Mouse (Mus musculus): ENCODE data around the gene Mgat4b. TPM values are rescaled to one million over a fixed set of nuclear protein-coding genes. Genes with fewer than 3 reads are reported as not detected.

The Mgat4b gene
- polyA plus RNA-seq, 1 experiment = 20.8 TPM

DNA sequence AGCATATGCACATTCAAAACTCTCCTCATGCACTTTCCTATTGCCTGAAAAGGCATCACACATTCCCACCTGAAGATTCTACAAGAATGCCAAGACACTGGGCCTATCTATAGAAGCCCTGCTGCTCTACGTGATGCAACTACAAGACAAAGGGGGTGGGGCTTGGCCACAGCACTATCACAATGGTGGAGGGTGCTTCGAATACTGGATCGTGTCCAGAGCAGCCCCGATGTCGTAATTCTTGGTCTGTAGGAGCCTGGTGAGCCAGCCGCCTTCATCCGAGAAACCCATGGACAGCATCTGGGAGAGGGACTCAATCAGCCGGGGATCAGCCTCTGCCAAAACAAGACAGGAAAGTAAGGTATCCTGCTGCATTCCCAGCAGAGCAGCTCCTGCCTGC is 10.1 kb upstream of the Mgat4b start:
- Histone ChIP-seq H3K27me3 (ENCODE audit: control insufficient read depth, insufficient read depth, low read length) (no peaks in the 10 kb centered on the region), H3K4me1 (ENCODE audit: control insufficient read depth, insufficient read depth, low read length) (no peaks in the 10 kb centered on the region), H3K36me3 (ENCODE audit: control insufficient read depth, insufficient read depth, low read length) (peaks cover 2% of the 10 kb centered on the region), H3K4me3 (ENCODE audit: control insufficient read depth, low read depth, low read length) (no peak overlapping the region), H3K27ac (ENCODE audit: control insufficient read depth, insufficient read depth, low read depth, low read length) (no peak overlapping the region)
- no peak for TF ChIP-seq POLR2A (IDR thresholded peaks at IDR 0.05; ENCODE audit: control insufficient read depth, low read depth, low read length)
- TF ChIP-seq CTCF (IDR thresholded peaks at IDR 0.05; ENCODE audit: control insufficient read depth, insufficient read depth, insufficient replicate concordance, low read depth, low read length) = no peak

GRCm38 (mm10) chr11:50201590-50201989 is 9.1 kb upstream of the Mgat4b start:
- no peaks in the 10 kb centered on the region for H3K4me1 ChIP-seq (ENCODE audit: control insufficient read depth, insufficient read depth, low read length)
- peaks cover 6% of the 10 kb centered on the region for H3K36me3 ChIP-seq (ENCODE audit: control insufficient read depth, insufficient read depth, low read length)
- H3K4me3 ChIP-seq (ENCODE audit: control insufficient read depth, low read depth, low read length) = no peak overlapping the region
- TF ChIP-seq CTCF (IDR thresholded peaks at IDR 0.05; ENCODE audit: control insufficient read depth, insufficient read depth, insufficient replicate concordance, low read depth, low read length) (no peak), POLR2A (IDR thresholded peaks at IDR 0.05; ENCODE audit: control insufficient read depth, low read depth, low read length) (no peak)
- H3K27me3 ChIP-seq (ENCODE audit: control insufficient read depth, insufficient read depth, low read length) = no peaks in the 10 kb centered on the region
- H3K27ac ChIP-seq (ENCODE audit: control insufficient read depth, insufficient read depth, low read depth, low read length) = no peak overlapping the region

GRCm38 (mm10) chr11:50203302-50203827 is 7.3 kb upstream of the Mgat4b start:
- no peak overlapping the region for H3K27ac ChIP-seq (ENCODE audit: control insufficient read depth, insufficient read depth, low read depth, low read length)
- peaks cover 6% of the 10 kb centered on the region for H3K36me3 ChIP-seq (ENCODE audit: control insufficient read depth, insufficient read depth, low read length)
- no peaks in the 10 kb centered on the region for H3K4me1 ChIP-seq (ENCODE audit: control insufficient read depth, insufficient read depth, low read length)
- no peaks in the 10 kb centered on the region for H3K27me3 ChIP-seq (ENCODE audit: control insufficient read depth, insufficient read depth, low read length)
- no peak overlapping the region for H3K4me3 ChIP-seq (ENCODE audit: control insufficient read depth, low read depth, low read length)
- TF ChIP-seq POLR2A (IDR thresholded peaks at IDR 0.05; ENCODE audit: control insufficient read depth, low read depth, low read length) (no peak), CTCF (IDR thresholded peaks at IDR 0.05; ENCODE audit: control insufficient read depth, insufficient read depth, insufficient replicate concordance, low read depth, low read length) (no peak)

DNA sequence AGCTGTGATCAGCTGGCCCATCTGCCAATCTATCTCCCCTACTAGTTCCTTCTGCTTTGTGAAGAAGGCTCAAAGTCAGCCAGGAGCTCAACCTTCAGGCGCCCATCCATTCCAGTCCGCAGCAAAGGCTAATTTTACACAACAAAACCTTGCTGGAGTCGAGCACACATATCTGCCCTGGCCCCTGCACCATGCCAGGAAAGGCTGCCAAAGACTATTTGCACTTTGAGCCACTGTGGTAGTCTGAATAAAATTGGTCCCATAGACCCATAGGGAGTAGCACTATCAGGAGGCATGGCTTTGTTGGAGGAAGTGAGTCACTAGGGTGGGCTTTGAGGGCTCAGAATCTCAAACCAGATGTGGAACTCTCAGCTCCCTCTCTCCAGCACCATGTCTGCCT is 5.3 kb upstream of the Mgat4b start:
- no peak for TF ChIP-seq CTCF (IDR thresholded peaks at IDR 0.05; ENCODE audit: control insufficient read depth, insufficient read depth, insufficient replicate concordance, low read depth, low read length)
- TF ChIP-seq POLR2A (IDR thresholded peaks at IDR 0.05; ENCODE audit: control insufficient read depth, low read depth, low read length) = no peak
- peaks cover 6% of the 10 kb centered on the region for H3K36me3 ChIP-seq (ENCODE audit: control insufficient read depth, insufficient read depth, low read length)

DNA sequence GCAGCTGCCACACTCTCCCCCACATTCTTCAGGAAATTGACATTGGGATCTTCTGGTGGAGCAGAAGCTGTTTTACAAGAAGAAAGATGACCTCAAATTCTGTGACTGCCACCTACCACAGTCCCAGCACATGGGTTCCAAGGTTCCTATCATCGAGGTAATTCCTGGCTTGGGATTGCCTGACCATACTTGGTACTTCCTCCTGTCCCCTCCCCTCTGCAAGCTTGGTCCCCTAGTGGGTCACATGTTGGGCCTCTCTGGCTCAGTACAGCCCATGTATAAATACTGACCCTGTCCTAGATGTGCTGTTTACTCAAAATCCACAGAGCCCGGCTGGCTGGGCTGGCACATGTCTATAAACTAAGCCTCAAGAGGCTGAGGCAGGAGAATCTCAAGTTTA is 4.7 kb upstream of the Mgat4b start:
- H3K4me1 ChIP-seq (ENCODE audit: control insufficient read depth, insufficient read depth, low read length) = no peaks in the 10 kb centered on the region
- H3K27ac ChIP-seq (ENCODE audit: control insufficient read depth, insufficient read depth, low read depth, low read length) = no peak overlapping the region
- no peak overlapping the region for H3K4me3 ChIP-seq (ENCODE audit: control insufficient read depth, low read depth, low read length)
- no peaks in the 10 kb centered on the region for H3K27me3 ChIP-seq (ENCODE audit: control insufficient read depth, insufficient read depth, low read length)
- TF ChIP-seq POLR2A (IDR thresholded peaks at IDR 0.05; ENCODE audit: control insufficient read depth, low read depth, low read length) = no peak
- no peak for TF ChIP-seq CTCF (IDR thresholded peaks at IDR 0.05; ENCODE audit: control insufficient read depth, insufficient read depth, insufficient replicate concordance, low read depth, low read length)
- peaks cover 6% of the 10 kb centered on the region for H3K36me3 ChIP-seq (ENCODE audit: control insufficient read depth, insufficient read depth, low read length)

More for the DNA sequence above, 5.3 kb upstream of the Mgat4b start:
- Histone ChIP-seq H3K27me3 (ENCODE audit: control insufficient read depth, insufficient read depth, low read length) (no peaks in the 10 kb centered on the region), H3K4me1 (ENCODE audit: control insufficient read depth, insufficient read depth, low read length) (no peaks in the 10 kb centered on the region), H3K27ac (ENCODE audit: control insufficient read depth, insufficient read depth, low read depth, low read length) (no peak overlapping the region), H3K4me3 (ENCODE audit: control insufficient read depth, low read depth, low read length) (no peak overlapping the region)

- Histone ChIP-seq H3K4me3 (ENCODE audit: control insufficient read depth, low read depth, low read length) (no peak overlapping the region), H3K36me3 (ENCODE audit: control insufficient read depth, insufficient read depth, low read length) (peaks cover 4% of the 10 kb centered on the region), H3K27me3 (ENCODE audit: control insufficient read depth, insufficient read depth, low read length) (no peaks in the 10 kb centered on the region), H3K27ac (ENCODE audit: control insufficient read depth, insufficient read depth, low read depth, low read length) (no peak overlapping the region), H3K4me1 (ENCODE audit: control insufficient read depth, insufficient read depth, low read length) (no peaks in the 10 kb centered on the region)
- no peak for TF ChIP-seq POLR2A (IDR thresholded peaks at IDR 0.05; ENCODE audit: control insufficient read depth, low read depth, low read length)
- TF ChIP-seq CTCF (IDR thresholded peaks at IDR 0.05; ENCODE audit: control insufficient read depth, insufficient read depth, insufficient replicate concordance, low read depth, low read length) = no peak
These were observed 3.3 kb upstream of the Mgat4b start for GRCm38 (mm10) chr11:50207344-50207743.

DNA sequence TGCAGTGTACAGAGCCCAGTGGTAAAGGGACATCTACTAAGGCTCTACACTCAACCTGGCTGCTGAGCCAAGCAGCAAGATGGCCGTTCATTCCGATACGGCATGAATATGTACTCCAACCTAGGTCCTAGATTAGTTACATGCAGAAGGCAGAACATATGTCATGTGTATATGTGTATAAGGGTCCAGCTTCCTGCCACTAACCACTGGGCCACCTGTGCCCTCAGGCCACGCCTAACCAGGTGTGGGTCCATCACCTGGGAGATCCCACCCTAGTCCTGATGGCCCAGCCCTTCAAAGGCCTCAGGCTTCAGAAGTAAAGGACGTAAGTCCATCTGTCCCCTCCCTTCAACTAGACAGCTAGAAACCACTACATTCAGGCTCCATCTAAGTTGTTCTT is 2.7 kb upstream of the Mgat4b start:
- no peak overlapping the region for H3K27ac ChIP-seq (ENCODE audit: control insufficient read depth, insufficient read depth, low read depth, low read length)
- no peak overlapping the region for H3K4me3 ChIP-seq (ENCODE audit: control insufficient read depth, low read depth, low read length)
- H3K36me3 ChIP-seq (ENCODE audit: control insufficient read depth, insufficient read depth, low read length) = peaks cover 4% of the 10 kb centered on the region
- peaks cover 2% of the 10 kb centered on the region; the same call in 1 of the 2 replicates for H3K4me1 ChIP-seq (ENCODE audit: control insufficient read depth, insufficient read depth, low read length)
- H3K27me3 ChIP-seq (ENCODE audit: control insufficient read depth, insufficient read depth, low read length) = no peaks in the 10 kb centered on the region
- TF ChIP-seq CTCF (IDR thresholded peaks at IDR 0.05; ENCODE audit: control insufficient read depth, insufficient read depth, insufficient replicate concordance, low read depth, low read length) (no peak), POLR2A (IDR thresholded peaks at IDR 0.05; ENCODE audit: control insufficient read depth, low read depth, low read length) (no peak)

Data from testis, adult 2 months (tissue).